Mouse (Mus musculus) kidney, adult 2 months (tissue): Measurements from ENCODE around the gene G6pc3.

Source experiments
- CTCF ChIP-seq: fragments of 200-500 bp; conservative IDR thresholded peaks from 2 replicates; pipeline ENCODE4 v1.5.1; 2011; ENCODE audit warnings: low read depth, mild to moderate bottlenecking, control low read depth, low read length, moderate library complexity, mixed read lengths; ENCODE audit not compliant: insufficient read depth, insufficient read length
- POLR2A ChIP-seq: fragments of 200-500 bp; IDR thresholded peaks from one replicate; pipeline ENCODE4 v1.6.1; 2011; ENCODE audit warnings: low read depth, low read length, control low read depth

- TF ChIP-seq CTCF (no peak), POLR2A (no peak)
Measured at GRCm38 (mm10) chr11:102159781-102160180, 29.6 kb upstream of the G6pc3 start.
